Mouse (Mus musculus) large intestine, adult 2 months (tissue): ENCODE measurements around the gene Kcnk1. TPM values are rescaled to one million over a fixed set of nuclear protein-coding genes. Genes with fewer than 3 reads are reported as not detected.

Source experiments
- DNase-seq: peaks from one replicate; pipeline ENCODE4 v3.0.0-alpha.2; 2012; ENCODE audit warnings: low read depth, low spot score
- WGBS: fragments of 180-500 bp; shearing (Covaris S2); methylation state at CpG from one replicate; pipeline ENCODE4 v1.1.7; 2018; 5-methylcytosine and 5-hydroxymethylcytosine counted together
- polyA plus RNA-seq: library from polyadenylated mRNA; depleted of rRNA; stranded (reverse); fragments of >200 nt; gene quantifications from 2 replicates; pipeline ENCODE4 v1.2.3, GENCODE M21; 2012

Kcnk1 gene
- polyA plus RNA-seq, 1 experiment: 58.0 TPM

- no peak for DNase-seq
- 67% methylated on average over 9 of the region's 9 CpGs for WGBS
Measured at GRCm38 (mm10) chr8:125993636-125994035, 1.3 kb upstream of the Kcnk1 start.

- no peak for DNase-seq
- WGBS: 21% methylated on average over 14 of the region's 14 CpGs
Measured at GRCm38 (mm10) chr8:125996031-125996839, 1.3 kb downstream of the Kcnk1 start.

- 26% methylated on average over 6 of the region's 6 CpGs for WGBS
- no peak for DNase-seq
Measured at GRCm38 (mm10) chr8:125996980-125997379, 2.0 kb downstream of the Kcnk1 start.

GRCm38 (mm10) chr8:125997550-125997949 lies 2.6 kb downstream of the Kcnk1 start:
- WGBS: 25% methylated on average over 5 of the region's 5 CpGs
- no peak for DNase-seq

- DNase-seq: peak; percentile 87
- 36% methylated on average over 7 of the region's 7 CpGs for WGBS
Measured at GRCm38 (mm10) chr8:125999842-126000395, 4.9 kb downstream of the Kcnk1 start.

GRCm38 (mm10) chr8:126003546-126003945 lies 8.6 kb downstream of the Kcnk1 start:
- 67% methylated on average over 6 of the region's 6 CpGs for WGBS

GRCm38 (mm10) chr8:126004953-126005352 lies 10.0 kb downstream of the Kcnk1 start:
- DNase-seq: no peak
- 69% methylated on average over 7 of the region's 7 CpGs for WGBS

More at GRCm38 (mm10) chr8:126003546-126003945, 8.6 kb downstream of the Kcnk1 start:
- no peak for DNase-seq

GRCm38 (mm10) chr8:126006310-126006990 lies 11.5 kb downstream of the Kcnk1 start:
- no peak for DNase-seq

GRCm38 (mm10) chr8:126007538-126008330 lies 12.8 kb downstream of the Kcnk1 start:
- WGBS: 28% methylated on average over 19 of the region's 19 CpGs

More at GRCm38 (mm10) chr8:126006310-126006990, 11.5 kb downstream of the Kcnk1 start:
- 76% methylated on average over 11 of the region's 11 CpGs for WGBS

GRCm38 (mm10) chr8:126008945-126009344 lies 14.0 kb downstream of the Kcnk1 start:
- WGBS: 64% methylated on average over 2 of the region's 2 CpGs
- DNase-seq: no peak

More at GRCm38 (mm10) chr8:126007538-126008330, 12.8 kb downstream of the Kcnk1 start:
- DNase-seq: peak; percentile 84

- no peak for DNase-seq
- 30% methylated on average over 3 of the region's 3 CpGs for WGBS
Measured at GRCm38 (mm10) chr8:126010900-126011299, 15.9 kb downstream of the Kcnk1 start.

- no peak for DNase-seq
- WGBS: 44% methylated on average over 6 of the region's 6 CpGs
Measured at GRCm38 (mm10) chr8:126012334-126012733, 17.4 kb downstream of the Kcnk1 start.

- WGBS: 86% methylated on average over 5 of the region's 5 CpGs
- no peak for DNase-seq
Measured at GRCm38 (mm10) chr8:126013646-126014045, 18.7 kb downstream of the Kcnk1 start.

- DNase-seq: no peak
- 88% methylated on average over 8 of the region's 8 CpGs for WGBS
Measured at GRCm38 (mm10) chr8:126021932-126022331, 27.0 kb downstream of the Kcnk1 start.

GRCm38 (mm10) chr8:126023706-126024305 lies 28.8 kb downstream of the Kcnk1 start:
- peak; percentile 69 for DNase-seq
- WGBS: 24% methylated on average over 3 of the region's 3 CpGs

- 92% methylated on average over 16 of the region's 16 CpGs for WGBS
Measured at GRCm38 (mm10) chr8:126024891-126025290, 29.9 kb downstream of the Kcnk1 start.

GRCm38 (mm10) chr8:126026121-126026520 lies 31.2 kb downstream of the Kcnk1 start:
- 79% methylated on average over 9 of the region's 9 CpGs for WGBS
- no peak for DNase-seq

More at GRCm38 (mm10) chr8:126024891-126025290, 29.9 kb downstream of the Kcnk1 start:
- no peak for DNase-seq

- no peak for DNase-seq
- 30% methylated on average over 9 of the region's 9 CpGs for WGBS
Measured at GRCm38 (mm10) chr8:126026584-126026983, 31.6 kb downstream of the Kcnk1 start.

GRCm38 (mm10) chr8:126027486-126027885 lies 32.5 kb downstream of the Kcnk1 start:
- no peak for DNase-seq
- 52% methylated on average over 6 of the region's 6 CpGs for WGBS
